Mouse (Mus musculus): Measurements from ENCODE around the gene Slc13a5. TPM values are rescaled to one million over a fixed set of nuclear protein-coding genes. Genes with fewer than 3 reads are reported as not detected.

Slc13a5 gene
- polyA plus RNA-seq, 1 experiment from 2014 or later, result not detected

GRCm38 (mm10) chr11:72266207-72266959 is 639 bp downstream of the Slc13a5 start:
- DNase-seq (ENCODE audit: low spot score), result peak; percentile 68

GRCm38 (mm10) chr11:72265483-72265882 is 1.5 kb downstream of the Slc13a5 start:
- DNase-seq (ENCODE audit: low spot score), result no peak

DNA sequence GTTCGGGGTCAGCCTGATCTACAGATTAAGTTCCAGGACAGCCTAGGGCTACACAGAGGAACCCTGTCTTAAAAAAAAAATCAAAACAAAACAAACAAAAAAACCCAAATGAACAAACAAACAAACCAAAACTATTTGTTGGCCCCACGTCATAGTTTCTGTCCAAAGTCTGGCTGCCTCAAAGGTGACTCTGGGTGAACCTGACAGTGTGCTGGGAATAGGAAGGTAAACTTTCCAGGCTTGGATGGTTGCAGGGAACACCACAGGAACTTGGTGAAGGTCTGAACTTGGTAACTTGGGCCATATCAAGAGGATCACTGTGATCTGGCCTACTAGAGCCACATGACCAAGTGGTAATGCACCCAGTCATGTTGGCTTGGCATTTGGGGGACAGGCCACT is 10.6 kb downstream of the Slc13a5 start:
- DNase-seq (ENCODE audit: low spot score), result no peak

- DNase-seq (ENCODE audit: low spot score), result no peak
Measured at GRCm38 (mm10) chr11:72255629-72256028, 11.4 kb downstream of the Slc13a5 start.

GRCm38 (mm10) chr11:72245196-72245753 is 21.7 kb downstream of the Slc13a5 start:
- DNase-seq (ENCODE audit: low spot score), result no peak

- no peak for DNase-seq (ENCODE audit: low spot score)
Measured at GRCm38 (mm10) chr11:72240062-72240860, 26.8 kb downstream of the Slc13a5 start.

DNA sequence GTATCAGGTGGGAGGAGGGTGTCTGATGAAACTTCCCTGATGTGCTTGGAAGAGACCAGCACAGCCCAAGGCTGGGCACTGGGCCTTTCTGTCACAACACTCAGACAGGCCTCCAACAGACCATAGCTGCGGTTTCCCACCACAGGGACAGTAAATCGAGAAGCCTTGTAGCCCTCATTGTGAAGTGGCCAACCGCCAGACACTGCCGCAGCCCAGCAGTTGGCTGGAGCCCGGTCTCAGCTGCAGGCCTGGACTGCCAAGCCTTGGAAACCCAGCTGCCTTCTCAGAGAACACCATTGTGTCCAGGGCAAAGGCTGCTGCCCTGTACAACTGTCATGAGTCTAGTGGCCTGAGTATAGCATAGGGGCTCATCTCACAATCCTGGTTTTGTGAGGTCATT is 33.0 kb downstream of the Slc13a5 start:
- DNase-seq (ENCODE audit: low spot score), result no peak

GRCm38 (mm10) chr11:72232991-72233390 is 34.0 kb downstream of the Slc13a5 start:
- DNase-seq (ENCODE audit: low spot score), result no peak

GRCm38 (mm10) chr11:72232068-72232467 is 35.0 kb downstream of the Slc13a5 start:
- DNase-seq (ENCODE audit: low spot score), result no peak

DNA sequence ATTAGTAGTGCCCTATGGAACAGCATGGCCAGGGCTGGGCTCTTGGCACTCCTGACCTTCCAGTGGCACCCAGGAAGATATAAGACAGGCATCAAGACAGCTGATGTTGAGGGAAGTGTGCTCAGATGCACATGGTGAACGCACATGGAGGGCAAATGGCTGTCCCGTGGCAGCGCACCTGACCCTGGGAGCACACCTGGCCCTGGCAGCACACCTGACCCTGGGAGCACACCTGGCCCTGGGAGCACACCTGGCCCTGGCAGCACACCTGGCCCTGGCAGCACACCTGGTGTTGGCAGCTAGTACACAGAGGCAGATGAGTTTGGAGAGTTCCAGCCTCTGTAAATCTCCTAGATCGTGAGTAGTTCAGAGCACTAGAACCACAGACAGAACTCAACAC is 38.5 kb downstream of the Slc13a5 start:
- no peak for DNase-seq (ENCODE audit: low spot score)

DNA sequence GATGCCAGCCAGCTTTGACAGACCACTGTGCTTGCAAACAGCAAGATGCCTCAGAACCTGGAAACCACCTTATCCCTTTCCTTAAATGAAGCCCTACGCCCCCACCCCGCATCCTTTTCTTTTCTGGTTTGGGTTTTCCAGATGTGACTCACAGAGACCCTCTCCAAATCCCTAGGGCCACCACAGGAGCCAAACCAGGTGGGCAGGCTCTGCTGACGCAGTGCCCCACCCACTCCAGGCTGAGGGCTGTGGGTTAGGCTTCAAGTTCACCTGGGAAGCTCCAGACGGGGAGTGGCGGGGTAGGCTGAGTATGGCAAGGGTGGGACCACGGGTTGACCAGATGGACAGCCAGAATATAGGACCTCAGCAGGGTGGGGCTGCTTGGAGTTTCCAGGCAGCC is 40.1 kb downstream of the Slc13a5 start:
- no peak for DNase-seq (ENCODE audit: low spot score)

DNA sequence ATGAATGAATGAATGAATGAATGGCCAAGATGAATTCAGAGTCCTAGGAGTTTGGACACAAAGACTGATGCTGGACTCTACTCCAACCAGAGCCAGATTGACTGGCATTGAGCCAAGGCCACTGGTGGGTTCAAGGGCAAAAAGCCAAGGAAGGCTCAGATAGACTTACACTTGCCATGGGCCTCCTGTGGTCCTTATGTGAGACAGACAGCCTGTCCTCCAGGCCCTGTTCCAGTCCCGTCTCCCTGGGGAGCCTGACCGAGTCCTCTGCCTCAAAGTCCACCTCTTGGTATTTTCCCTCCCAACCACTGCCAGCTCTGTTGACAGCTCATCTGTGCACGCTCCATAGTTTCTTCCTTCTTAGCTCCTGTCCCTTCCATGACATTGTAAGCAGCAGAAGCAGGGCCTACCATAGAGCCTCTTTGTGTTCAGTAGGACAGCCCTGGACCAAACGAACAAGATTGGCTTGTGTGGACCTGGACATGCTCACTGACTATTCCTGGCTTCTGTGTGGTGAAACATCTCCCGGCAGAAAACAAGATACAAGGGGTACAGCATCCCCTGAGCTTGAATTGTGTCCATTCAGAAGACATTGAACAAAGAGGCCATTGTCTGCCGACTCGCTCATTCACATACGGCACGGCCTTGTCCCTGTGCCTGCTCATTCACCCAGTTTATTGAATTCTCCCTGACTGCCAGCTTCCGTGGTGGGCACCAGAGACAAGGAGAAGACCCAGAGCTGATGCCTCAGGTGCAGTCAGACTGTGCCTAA is 40.8 kb downstream of the Slc13a5 start:
- DNase-seq (ENCODE audit: low spot score), result no peak

DNA sequence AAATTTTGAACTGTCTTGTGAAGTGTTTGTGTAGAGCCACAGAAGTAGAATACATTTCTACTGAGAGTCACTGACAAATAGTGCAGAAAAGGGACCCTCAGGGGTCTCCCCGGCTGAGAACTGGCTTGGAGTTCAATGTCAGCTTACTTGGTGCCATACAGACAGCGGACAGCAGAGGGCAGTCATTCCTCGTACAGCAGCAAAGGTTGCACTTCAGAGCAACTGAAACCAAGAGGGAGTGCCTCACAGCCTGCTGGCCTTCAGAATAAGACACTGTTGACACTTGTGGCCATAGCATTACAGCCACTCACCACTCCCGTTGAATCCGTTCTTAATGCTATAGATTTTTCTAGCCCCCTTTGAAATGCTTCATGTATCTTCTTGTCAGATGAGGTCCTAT is 42.2 kb downstream of the Slc13a5 start:
- DNase-seq (ENCODE audit: low spot score), result peak; percentile 59

DNA sequence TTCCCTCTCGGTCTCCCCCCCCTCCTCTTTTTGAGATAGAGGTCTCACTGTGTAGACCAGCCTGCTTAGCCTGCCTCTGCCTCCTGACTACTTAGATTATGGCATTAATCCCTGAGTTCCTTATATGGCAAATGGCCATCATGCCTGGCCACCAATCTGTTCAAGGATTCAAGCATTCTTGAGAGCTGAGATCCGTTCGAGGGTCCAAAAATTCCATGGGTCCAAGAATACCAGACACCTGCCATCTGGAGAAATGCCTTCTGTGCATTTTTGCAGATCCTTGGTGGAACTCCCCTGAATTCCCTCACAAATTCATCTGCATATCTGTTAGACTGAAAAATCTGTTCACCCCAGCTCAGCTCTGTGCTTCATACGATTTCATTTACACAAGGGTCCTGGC is 43.6 kb downstream of the Slc13a5 start:
- DNase-seq (ENCODE audit: low spot score), result no peak

- peak; percentile 86 for DNase-seq (ENCODE audit: low spot score)
Measured at GRCm38 (mm10) chr11:72221278-72221677, 45.7 kb downstream of the Slc13a5 start.

DNA sequence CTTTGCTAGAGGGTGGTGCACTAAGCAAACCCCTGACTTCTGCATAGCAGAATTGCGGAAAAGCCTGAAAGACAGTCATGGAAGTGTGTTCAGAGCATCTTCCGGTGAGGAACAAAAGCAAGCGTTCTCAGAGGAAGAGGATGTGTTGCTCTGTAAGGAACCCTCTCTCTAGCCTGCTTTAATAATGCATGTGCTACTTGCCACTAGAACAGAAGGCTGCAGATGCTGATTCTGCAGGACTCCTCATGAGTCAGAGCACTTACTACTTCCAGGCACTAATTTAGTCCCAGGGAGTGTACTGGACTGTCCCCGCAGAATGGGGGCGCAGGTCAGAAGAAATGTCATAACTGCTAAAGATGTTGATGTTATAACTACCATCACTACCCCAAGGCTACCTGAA is 49.9 kb downstream of the Slc13a5 start:
- no peak for DNase-seq (ENCODE audit: low spot score)

DNA sequence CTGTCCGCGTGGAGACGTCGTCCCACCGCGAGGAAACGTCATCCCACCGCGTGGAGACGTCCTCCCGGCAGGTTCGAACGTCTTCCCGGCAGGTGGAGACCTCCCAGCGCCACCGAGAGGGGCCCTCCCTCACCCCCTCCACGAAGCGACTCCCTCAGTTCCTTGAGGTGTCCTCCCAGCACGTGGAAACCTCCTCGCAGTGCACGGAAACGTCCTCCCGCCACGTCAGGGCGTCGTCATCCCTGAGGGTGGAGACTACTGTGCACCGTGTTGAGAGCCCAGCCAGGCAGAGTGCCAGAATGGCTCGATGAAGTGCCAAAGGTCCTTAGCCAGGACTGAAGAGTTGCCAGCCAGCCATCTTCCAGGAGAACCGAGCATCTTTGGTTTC is 51.6 kb downstream of the Slc13a5 start, which contains the start of gene Med31:
TSS of gene Med31 (minus strand) at position 183 of the 388 bp plus-strand sequence.
- peak; percentile 73 for DNase-seq (ENCODE audit: low spot score)

DNA sequence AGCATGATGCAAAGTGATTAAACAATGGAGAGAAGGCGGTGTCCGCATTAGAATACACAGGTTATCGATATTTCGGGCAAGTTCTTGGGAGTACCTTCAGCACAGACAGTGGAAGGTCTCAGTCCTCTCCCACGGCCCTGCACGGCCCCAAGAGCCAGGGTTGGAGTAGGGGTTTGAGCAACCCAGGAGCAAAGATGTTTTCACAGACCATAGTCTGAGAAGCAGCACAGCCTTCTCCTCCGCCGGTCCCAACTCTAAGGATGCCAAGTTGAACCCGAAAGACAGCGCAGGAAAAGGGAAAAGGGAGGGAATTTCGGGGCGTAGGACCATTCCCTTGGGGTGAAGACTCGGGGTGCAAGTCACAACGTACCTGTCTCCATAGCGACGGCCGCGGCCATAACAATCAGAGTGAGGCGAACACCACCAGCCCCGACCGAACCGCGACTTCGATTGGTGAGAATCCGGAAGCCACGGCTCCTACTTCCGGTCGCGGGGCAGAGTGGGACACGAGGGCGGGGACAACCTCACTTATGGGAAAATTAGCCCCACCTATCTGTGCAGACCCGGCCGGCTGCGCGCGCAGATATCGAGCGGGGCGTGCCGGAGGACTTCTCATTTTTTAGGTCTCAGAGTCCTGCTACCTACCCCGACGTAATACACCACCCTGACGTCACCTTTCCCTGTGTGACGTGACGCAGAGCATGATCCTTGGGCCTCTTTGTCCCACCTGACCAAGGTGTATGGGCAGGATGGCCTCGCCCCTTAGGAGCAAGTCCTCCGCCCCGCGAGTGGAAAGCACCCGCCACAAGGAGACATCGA is 52.2 kb downstream of the Slc13a5 start:
- peak; percentile 93 for DNase-seq (ENCODE audit: low spot score)

GRCm38 (mm10) chr11:72207834-72208377 is 59.1 kb downstream of the Slc13a5 start:
- no peak for DNase-seq (ENCODE audit: low spot score)

DNA sequence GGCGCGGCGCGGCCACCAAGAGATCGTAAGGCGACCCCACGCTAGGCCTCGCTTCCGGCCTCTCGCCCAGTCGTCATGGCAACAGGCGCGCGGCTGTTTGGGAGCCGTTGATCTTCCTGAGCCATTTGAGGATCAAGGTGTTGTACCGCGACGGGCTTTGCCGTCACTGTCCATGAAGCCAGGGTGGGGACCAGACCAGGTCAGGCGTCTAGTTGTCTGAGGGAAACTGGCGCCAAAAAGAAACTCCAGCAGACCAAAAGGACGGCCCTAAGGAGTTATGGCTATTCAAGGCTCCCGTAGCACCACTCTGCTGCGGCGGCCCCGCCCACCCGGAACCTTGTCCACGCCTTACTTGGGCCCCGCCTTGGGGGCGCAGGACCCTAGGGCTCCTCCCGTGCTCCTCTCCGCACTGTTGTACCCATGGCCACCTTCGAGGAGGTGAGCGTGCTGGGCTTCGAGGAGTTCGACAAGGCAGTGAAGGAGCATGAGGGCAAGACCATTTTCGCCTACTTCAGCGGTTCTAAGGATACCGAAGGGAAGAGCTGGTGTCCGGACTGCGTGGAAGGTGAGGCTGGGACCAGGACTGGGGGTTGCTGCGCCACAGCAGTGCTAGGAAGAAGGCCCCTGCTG is 59.7 kb downstream of the Slc13a5 start, which contains the start of the genes 4933427D14Rik and Txndc17:
TSS of gene 4933427D14Rik (minus strand) at position 256 of the 630 bp plus-strand sequence.
TSS of gene Txndc17 (plus strand) at position 344 of the 630 bp plus-strand sequence.
- peak; percentile 87 for DNase-seq (ENCODE audit: low spot score)
